Mouse (Mus musculus): Measurements from ENCODE around the gene Flii. TPM values are rescaled to one million over a fixed set of nuclear protein-coding genes. Genes with fewer than 3 reads are reported as not detected.

The Flii gene
- polyA plus RNA-seq (2014; fragmentation: Nextera tagmentation; extraction: Ambion mirVana) = 53.0 and 59.3 TPM in 2 replicates

GRCm38 (mm10) chr11:60726601-60727391, at the start of gene Flii:
Gene Flii (minus strand): TSS chr11:60727263.
- ATAC-seq (peak; percentile 74), DNase-seq (ENCODE audit: low spot score) (peak; percentile 78)
- H3K9me3 ChIP-seq (replicated peaks; ENCODE audit: control insufficient read depth, low read length) = no peaks in the 10 kb centered on the region
- H3K4me3 ChIP-seq (ENCODE audit: low read depth, low read length) = peak within 1 kb of the TSS; percentile 65
- H3K36me3 ChIP-seq (ENCODE audit: control insufficient read depth, insufficient read depth, low read length) = peaks cover 47% of the 10 kb centered on the region
- peak within 1 kb of the TSS; percentile 77 for H3K27ac ChIP-seq (ENCODE audit: low read depth, low read length)
- no peaks in the 10 kb centered on the region for H3K27me3 ChIP-seq (replicated peaks; ENCODE audit: control insufficient read depth, insufficient read depth, low read length)
- WGBS = under 1% methylated on average over 53 of the region's 71 CpGs
- peak within 1 kb of the TSS; percentile 87 for H3K9ac ChIP-seq (ENCODE audit: low read length)
- H3K4me1 ChIP-seq (ENCODE audit: control insufficient read depth, insufficient read depth, low read length) = peaks cover 16% of the 10 kb centered on the region
- peak within 1 kb of the TSS; percentile 69 for H3K4me2 ChIP-seq (ENCODE audit: low read length)

GRCm38 (mm10) chr11:60776107-60776828, 49.2 kb upstream of the Flii start:
- H3K9ac ChIP-seq (ENCODE audit: low read length) = peak overlapping the region; percentile 80
- no peak for DNase-seq (ENCODE audit: low spot score)
- peak overlapping the region; percentile 82 for H3K4me2 ChIP-seq (ENCODE audit: low read length)
- H3K27ac ChIP-seq (ENCODE audit: low read depth, low read length) = no peak overlapping the region
- ATAC-seq = no peak
- H3K9me3 ChIP-seq (replicated peaks; ENCODE audit: control insufficient read depth, low read length) = no peaks in the 10 kb centered on the region
- peak overlapping the region; percentile 87 for H3K4me3 ChIP-seq (ENCODE audit: low read depth, low read length)
- no peaks in the 10 kb centered on the region for H3K27me3 ChIP-seq (replicated peaks; ENCODE audit: control insufficient read depth, insufficient read depth, low read length)
- H3K4me1 ChIP-seq (ENCODE audit: control insufficient read depth, insufficient read depth, low read length) = peaks cover 45% of the 10 kb centered on the region
- H3K36me3 ChIP-seq (ENCODE audit: control insufficient read depth, insufficient read depth, low read length) = peaks cover 14% of the 10 kb centered on the region; the same call in 1 of the 2 replicates
- 7% methylated on average over 17 of the region's 17 CpGs for WGBS

- ATAC-seq (no peak), DNase-seq (ENCODE audit: low spot score) (no peak)
- Histone ChIP-seq H3K9me3 (replicated peaks; ENCODE audit: control insufficient read depth, low read length) (no peaks in the 10 kb centered on the region), H3K9ac (ENCODE audit: low read length) (peak overlapping the region; percentile 80; the same call in 1 of the 2 replicates), H3K27ac (ENCODE audit: low read depth, low read length) (no peak overlapping the region), H3K27me3 (replicated peaks; ENCODE audit: control insufficient read depth, insufficient read depth, low read length) (no peaks in the 10 kb centered on the region), H3K4me1 (ENCODE audit: control insufficient read depth, insufficient read depth, low read length) (peaks cover 38% of the 10 kb centered on the region), H3K4me3 (ENCODE audit: low read depth, low read length) (peak overlapping the region; percentile 87), H3K36me3 (ENCODE audit: control insufficient read depth, insufficient read depth, low read length) (peaks cover 14% of the 10 kb centered on the region; the same call in 1 of the 2 replicates), H3K4me2 (ENCODE audit: low read length) (peak overlapping the region; percentile 82)
- WGBS = 47% methylated on average over 6 of the region's 6 CpGs
These were observed 48.5 kb upstream of the Flii start for GRCm38 (mm10) chr11:60775578-60775977.

- no peak for ATAC-seq
- no peaks in the 10 kb centered on the region for H3K27me3 ChIP-seq (replicated peaks; ENCODE audit: control insufficient read depth, insufficient read depth, low read length)
- H3K9ac ChIP-seq (ENCODE audit: low read length) = peak overlapping the region; percentile 80; the same call in 1 of the 2 replicates
- no peak for DNase-seq (ENCODE audit: low spot score)
- 93% methylated on average over 1 of the region's 1 CpGs for WGBS
- H3K4me3 ChIP-seq (ENCODE audit: low read depth, low read length) = no peak overlapping the region
- peak overlapping the region; percentile 82; the same call in 1 of the 2 replicates for H3K4me2 ChIP-seq (ENCODE audit: low read length)
- no peak overlapping the region for H3K27ac ChIP-seq (ENCODE audit: low read depth, low read length)
- H3K9me3 ChIP-seq (replicated peaks; ENCODE audit: control insufficient read depth, low read length) = no peaks in the 10 kb centered on the region
- H3K36me3 ChIP-seq (ENCODE audit: control insufficient read depth, insufficient read depth, low read length) = peaks cover 9% of the 10 kb centered on the region; the same call in 1 of the 2 replicates
- peaks cover 31% of the 10 kb centered on the region for H3K4me1 ChIP-seq (ENCODE audit: control insufficient read depth, insufficient read depth, low read length)
These were observed 47.8 kb upstream of the Flii start for GRCm38 (mm10) chr11:60774841-60775240.

- no peak overlapping the region for H3K4me3 ChIP-seq (ENCODE audit: low read depth, low read length)
- DNase-seq (ENCODE audit: low spot score) (no peak), ATAC-seq (no peak)
- H3K4me2 ChIP-seq (ENCODE audit: low read length) = no peak overlapping the region
- WGBS = 81% methylated on average over 3 of the region's 3 CpGs
- peaks cover 25% of the 10 kb centered on the region for H3K4me1 ChIP-seq (ENCODE audit: control insufficient read depth, insufficient read depth, low read length)
- H3K9me3 ChIP-seq (replicated peaks; ENCODE audit: control insufficient read depth, low read length) = no peaks in the 10 kb centered on the region
- no peak overlapping the region for H3K9ac ChIP-seq (ENCODE audit: low read length)
- H3K27ac ChIP-seq (ENCODE audit: low read depth, low read length) = no peak overlapping the region
- H3K27me3 ChIP-seq (replicated peaks; ENCODE audit: control insufficient read depth, insufficient read depth, low read length) = no peaks in the 10 kb centered on the region
- 0 out of 2 replicates have a peak, but pooled peaks cover 3% of the 10 kb centered on the region for H3K36me3 ChIP-seq (ENCODE audit: control insufficient read depth, insufficient read depth, low read length)
These were observed 47.2 kb upstream of the Flii start for GRCm38 (mm10) chr11:60774158-60774689.

- no peak overlapping the region for H3K9ac ChIP-seq (ENCODE audit: low read length)
- no peak for ATAC-seq
- no peak overlapping the region for H3K4me2 ChIP-seq (ENCODE audit: low read length)
- peaks cover 15% of the 10 kb centered on the region; the same call in 1 of the 2 replicates for H3K4me1 ChIP-seq (ENCODE audit: control insufficient read depth, insufficient read depth, low read length)
- H3K36me3 ChIP-seq (ENCODE audit: control insufficient read depth, insufficient read depth, low read length) = no peaks in the 10 kb centered on the region
- 82% methylated on average over 4 of the region's 4 CpGs for WGBS
- no peaks in the 10 kb centered on the region for H3K27me3 ChIP-seq (replicated peaks; ENCODE audit: control insufficient read depth, insufficient read depth, low read length)
- no peak for DNase-seq (ENCODE audit: low spot score)
- no peak overlapping the region for H3K27ac ChIP-seq (ENCODE audit: low read depth, low read length)
- H3K4me3 ChIP-seq (ENCODE audit: low read depth, low read length) = no peak overlapping the region
- no peaks in the 10 kb centered on the region for H3K9me3 ChIP-seq (replicated peaks; ENCODE audit: control insufficient read depth, low read length)
These were observed 45.1 kb upstream of the Flii start for GRCm38 (mm10) chr11:60772161-60772560.

- Histone ChIP-seq H3K9me3 (replicated peaks; ENCODE audit: control insufficient read depth, low read length) (no peaks in the 10 kb centered on the region), H3K4me3 (ENCODE audit: low read depth, low read length) (no peak overlapping the region), H3K36me3 (ENCODE audit: control insufficient read depth, insufficient read depth, low read length) (no peaks in the 10 kb centered on the region), H3K27ac (ENCODE audit: low read depth, low read length) (no peak overlapping the region), H3K4me1 (ENCODE audit: control insufficient read depth, insufficient read depth, low read length) (peaks cover 10% of the 10 kb centered on the region; the same call in 1 of the 2 replicates), H3K4me2 (ENCODE audit: low read length) (no peak overlapping the region), H3K27me3 (replicated peaks; ENCODE audit: control insufficient read depth, insufficient read depth, low read length) (no peaks in the 10 kb centered on the region), H3K9ac (ENCODE audit: low read length) (no peak overlapping the region)
- no peak for DNase-seq (ENCODE audit: low spot score)
- ATAC-seq = no peak
- WGBS = 87% methylated on average over 3 of the region's 3 CpGs
These were observed 43.7 kb upstream of the Flii start for GRCm38 (mm10) chr11:60770776-60771175.

- Histone ChIP-seq H3K4me2 (ENCODE audit: low read length) (no peak overlapping the region), H3K4me1 (ENCODE audit: control insufficient read depth, insufficient read depth, low read length) (no peaks in the 10 kb centered on the region), H3K36me3 (ENCODE audit: control insufficient read depth, insufficient read depth, low read length) (no peaks in the 10 kb centered on the region), H3K27ac (ENCODE audit: low read depth, low read length) (no peak overlapping the region), H3K27me3 (replicated peaks; ENCODE audit: control insufficient read depth, insufficient read depth, low read length) (no peaks in the 10 kb centered on the region), H3K9me3 (replicated peaks; ENCODE audit: control insufficient read depth, low read length) (no peaks in the 10 kb centered on the region), H3K4me3 (ENCODE audit: low read depth, low read length) (no peak overlapping the region), H3K9ac (ENCODE audit: low read length) (no peak overlapping the region)
- DNase-seq (ENCODE audit: low spot score) = no peak
- 83% methylated on average over 2 of the region's 2 CpGs for WGBS
- no peak for ATAC-seq
These were observed 42.3 kb upstream of the Flii start for GRCm38 (mm10) chr11:60769322-60769721.
